Mouse (Mus musculus) brain, embryonic 18.5 days (tissue): ENCODE data around the gene 1700030K09Rik.

Experiments
- DNase-seq: peaks from one replicate; pipeline ENCODE4 v3.0.0-alpha.2; 2012; ENCODE audit warnings: low read depth, low spot score

Gene 1700030K09Rik

DNA sequence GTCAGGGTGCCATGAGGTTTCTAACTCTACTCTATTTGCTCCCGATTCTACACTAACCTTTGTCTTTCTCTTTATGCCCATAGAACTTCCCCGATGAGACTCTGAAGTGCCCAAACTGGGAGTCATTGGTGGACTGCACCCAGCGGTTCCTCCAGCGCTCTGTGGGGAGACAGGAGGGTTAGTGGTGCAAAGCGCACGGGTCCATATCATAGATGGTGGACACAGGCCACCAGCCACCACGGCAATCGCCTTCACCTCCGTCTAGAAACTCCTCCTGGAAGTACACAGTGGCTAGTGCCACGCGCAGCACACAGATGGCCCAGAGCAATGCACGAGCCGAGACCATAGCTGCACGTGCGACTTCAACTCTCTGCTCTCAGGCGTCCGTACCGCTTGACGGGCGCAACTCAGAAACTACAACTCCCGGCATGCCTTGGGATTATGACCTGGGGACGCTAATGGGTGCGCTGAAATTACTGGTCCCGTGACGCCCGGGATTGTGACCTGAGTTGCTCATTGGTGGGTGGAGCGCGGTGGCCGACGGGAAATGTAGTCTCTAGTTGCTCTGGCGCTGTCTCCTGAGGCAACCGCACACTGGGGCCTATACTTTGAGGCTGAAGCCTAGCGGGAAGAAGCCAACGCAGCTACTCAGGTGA is at the start of gene 1700030K09Rik, which contains the start of gene Calr3:
Gene 1700030K09Rik (plus strand): TSS at position 543 of the 656 bp plus-strand sequence.
Gene Calr3 (minus strand): TSS at position 533 of the 656 bp plus-strand sequence.
- DNase-seq: peak; percentile 96

DNA sequence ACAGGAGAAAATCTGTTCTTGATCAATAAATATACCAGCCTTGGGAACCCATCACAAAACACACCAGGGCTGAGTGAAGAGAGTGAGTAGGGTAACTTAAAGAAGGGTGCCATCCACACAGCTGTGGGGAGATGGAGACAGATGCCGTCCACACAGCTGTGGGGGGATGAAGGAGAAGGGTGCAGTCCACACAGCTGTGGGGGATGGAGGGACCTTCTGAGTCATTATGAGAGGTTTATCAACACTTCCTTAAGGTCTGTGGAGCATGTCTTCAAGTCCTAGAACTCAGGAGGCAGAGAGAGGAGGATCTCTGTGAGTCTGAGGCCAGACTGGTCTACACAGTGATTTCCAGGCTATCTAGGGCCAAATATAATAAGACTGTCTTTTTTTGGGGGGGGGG is 42.3 kb upstream of the 1700030K09Rik start:
- no peak for DNase-seq

DNA sequence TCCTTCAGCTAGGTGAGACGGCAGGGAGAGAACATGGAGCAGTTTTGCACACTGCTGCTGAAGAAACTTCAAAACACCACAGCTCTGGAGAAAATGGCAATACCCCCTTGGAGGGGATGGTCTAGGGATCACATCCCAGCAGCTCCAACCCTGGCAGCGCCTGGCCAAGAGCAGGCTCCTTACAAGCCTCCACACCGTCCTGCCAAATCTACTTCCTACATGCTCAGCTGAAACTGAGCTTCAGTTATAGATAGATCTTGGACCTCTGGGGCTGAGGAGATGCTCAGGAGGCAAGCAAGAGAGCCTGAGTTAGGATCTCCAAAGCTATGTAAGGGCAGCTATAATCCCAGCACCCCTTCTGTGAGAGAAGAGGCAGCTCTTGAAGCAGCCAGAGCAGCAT is 40.7 kb upstream of the 1700030K09Rik start:
- no peak for DNase-seq

DNA sequence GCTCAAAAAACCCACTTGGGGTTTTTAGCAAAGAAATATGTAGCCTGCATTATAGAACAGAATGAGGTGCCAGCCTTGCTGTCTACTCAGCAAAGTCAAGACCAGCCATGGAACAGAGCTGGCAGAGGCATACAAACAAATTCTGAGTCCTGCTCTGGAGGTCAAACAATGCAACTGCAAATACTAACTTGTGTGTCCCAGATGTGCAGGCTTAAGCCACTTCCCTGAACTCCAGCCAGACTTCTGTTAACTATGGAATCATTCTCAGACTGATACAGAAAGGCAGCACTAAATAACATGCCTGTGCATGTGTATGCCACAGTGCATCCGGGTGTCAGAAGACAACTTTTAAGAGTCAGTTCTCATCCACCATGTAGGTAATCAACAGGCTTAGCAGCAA is 35.8 kb upstream of the 1700030K09Rik start:
- no peak for DNase-seq

DNA sequence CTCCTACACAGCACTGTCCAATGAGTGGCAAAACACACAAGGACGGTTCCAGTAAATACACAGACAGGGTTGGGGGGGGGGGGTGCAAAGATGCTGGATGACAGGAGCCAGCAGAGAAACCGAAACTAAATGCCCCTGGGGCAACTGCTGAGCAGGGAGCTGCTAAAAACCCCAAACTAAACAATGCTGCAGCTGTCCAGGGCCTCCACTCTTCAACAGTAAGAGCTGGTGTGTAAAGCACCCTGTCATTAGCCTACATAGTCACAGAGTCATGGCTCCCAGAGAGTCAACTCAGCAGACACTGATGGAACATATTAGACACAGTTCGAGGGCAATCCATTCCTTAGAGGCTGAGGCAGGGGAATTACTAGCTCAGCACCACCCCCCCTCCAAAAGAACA is 34.2 kb upstream of the 1700030K09Rik start:
- no peak for DNase-seq

DNA sequence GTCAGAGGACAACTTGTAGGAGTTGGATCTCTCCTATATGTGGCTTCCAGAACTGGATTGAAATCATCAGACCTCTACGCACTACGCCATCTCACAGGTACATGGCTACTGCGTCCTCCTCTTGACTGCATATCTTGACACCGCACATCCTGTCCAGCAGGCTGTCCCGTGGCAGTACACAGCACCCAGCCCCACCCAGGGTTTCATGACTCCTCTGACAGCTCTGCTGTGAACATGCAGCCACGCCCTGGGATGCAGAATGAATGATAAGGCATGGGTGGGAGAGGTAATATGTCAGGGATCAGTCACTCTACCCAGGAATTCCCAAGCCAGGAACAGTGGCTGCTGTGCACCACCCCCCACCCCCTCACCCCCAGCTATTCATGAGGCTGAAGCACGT is 29.8 kb upstream of the 1700030K09Rik start:
- DNase-seq: no peak

DNA sequence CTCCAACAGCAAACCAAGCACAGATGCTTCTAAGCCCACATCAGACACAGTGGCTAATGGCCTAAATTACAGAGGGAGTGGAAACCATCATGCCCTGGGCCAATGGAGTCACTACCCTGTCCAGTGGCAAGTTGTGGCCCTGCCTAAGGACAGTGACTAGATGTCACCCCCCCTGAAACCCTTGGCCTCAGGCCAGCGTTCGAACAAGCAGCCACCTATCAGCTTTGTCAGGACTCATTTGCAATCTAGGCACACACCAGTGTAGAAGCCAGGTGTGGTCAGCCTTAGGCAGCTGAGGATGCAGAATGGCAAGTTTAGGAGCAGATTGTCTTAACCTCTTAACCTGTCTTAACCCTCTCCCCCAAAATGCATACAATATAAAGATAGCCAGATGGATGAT is 28.4 kb upstream of the 1700030K09Rik start:
- DNase-seq: no peak

DNA sequence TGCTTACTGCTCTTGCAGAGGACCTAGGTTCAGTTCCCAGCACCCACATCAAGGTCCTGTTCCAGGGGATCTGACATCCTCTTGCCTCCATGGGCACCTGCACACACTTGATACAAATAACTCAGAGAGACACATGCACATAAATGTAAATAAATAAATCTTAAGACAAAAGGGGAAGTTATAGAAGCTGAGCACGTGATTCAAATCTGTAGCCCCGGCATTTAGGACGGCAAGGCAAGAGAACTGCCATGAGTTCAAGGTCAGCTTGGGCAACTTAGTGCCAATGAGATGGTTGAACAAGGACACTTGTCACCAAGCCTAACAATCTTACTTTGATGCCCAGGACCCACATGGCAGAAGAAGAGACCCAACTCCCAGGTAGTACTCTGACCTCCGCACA is 25.6 kb upstream of the 1700030K09Rik start:
- DNase-seq: no peak

DNA sequence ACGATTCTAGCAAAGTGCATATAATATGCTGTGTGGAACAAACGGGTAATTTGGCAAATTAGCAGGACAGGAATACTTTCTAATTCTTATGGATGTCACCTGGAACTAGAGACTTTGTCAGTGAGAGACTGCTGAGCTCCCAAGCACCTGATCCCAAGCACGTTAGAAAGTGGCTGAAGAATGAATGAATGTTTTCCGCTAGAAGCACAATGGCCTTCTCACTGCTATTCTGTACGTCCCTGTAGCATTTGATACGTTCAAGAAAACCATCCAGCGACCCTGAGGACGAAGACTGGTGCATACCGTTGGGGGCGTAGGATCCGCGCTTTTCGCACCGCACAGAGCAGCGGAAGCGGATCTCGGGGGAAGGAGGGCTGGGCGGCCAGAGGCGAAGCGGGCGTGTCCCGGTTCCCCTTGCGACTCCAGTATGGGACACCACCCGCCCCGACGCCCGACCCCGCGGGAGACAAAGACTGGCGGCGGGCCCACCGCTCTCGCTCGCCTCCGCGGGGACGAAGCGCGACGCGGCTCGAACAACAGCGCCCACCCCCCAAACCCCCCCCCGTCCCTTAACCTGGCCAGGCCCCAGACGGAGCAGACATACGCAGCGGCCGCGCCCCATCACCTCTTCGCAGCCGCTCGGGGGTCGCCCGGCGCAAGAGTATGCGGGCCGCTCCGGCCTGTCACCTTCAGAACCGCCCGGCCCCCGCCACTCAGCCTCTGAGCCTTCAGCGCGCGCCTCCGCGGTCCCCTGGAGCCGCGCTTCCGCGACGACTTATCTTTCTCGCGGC is 22.9 kb upstream of the 1700030K09Rik start:
- peak; percentile 8 for DNase-seq

DNA sequence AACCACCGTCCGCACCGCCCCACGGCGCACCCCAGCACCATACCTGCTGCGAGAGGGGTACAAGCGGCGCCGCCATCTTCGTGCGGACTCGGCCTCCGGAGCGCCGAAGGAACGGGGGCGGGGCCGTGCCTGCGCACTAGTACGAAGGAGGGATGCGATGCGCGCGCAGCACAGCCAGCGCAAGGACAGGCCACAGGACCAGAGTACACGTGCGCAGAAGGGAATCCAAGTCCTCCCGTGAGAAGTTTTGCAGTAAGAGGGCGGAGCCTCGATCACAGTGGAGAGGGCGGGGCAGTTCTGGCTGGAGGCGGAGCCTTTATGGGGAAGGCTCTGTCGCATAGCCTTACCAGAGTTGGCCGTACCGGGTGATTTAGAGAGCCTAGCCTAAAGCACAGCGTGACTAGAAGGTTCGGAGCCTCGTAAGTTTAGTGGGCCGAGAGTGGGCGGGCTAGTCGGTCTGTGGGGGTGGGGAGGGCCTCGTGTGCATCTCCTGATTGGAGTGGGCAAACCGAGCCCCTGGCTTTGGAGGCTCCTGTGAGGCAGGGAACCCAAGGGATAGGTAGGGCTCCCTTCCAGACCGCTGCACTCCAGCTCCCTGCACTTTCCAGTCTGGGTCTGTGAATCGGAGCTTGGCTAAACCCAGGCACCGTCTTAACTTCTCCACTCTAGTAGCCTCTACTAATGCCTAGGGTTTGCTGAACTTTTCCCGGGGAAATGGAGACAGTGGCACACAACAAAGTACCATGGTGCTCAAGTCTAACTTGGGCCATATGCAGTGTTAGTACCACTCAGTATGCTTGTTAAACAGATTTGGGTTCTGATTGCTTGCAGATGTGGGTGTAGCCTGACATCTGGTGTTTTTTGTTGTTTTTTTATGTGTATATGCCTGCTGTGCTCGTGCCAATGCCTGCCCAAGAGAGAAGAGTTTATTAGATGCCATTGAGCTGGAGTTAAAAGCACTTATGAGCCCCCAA is 22.0 kb upstream of the 1700030K09Rik start, which contains the start of gene Eps15l1:
Gene Eps15l1 (minus strand): TSS at position 99 of the 974 bp plus-strand sequence.
- DNase-seq: peak; percentile 95

DNA sequence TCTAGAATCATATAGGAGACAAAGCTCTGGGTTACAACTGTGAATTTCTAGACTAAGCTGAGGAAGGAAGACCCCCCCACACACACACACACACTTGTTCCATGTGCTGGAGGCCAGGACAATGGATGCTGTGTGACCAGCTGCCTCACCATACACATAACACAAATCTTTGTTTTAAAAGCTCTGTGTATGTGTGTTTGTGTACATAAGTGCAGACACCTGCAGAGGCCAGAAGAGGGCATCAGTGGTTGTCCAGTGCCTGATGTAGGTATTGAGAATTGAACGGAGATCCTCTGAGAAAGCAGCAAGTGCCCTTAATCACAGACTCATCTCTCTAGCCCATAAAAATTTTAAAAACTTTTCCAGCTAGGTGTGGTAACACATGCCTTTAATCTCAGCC is 20.8 kb upstream of the 1700030K09Rik start:
- no peak for DNase-seq

DNA sequence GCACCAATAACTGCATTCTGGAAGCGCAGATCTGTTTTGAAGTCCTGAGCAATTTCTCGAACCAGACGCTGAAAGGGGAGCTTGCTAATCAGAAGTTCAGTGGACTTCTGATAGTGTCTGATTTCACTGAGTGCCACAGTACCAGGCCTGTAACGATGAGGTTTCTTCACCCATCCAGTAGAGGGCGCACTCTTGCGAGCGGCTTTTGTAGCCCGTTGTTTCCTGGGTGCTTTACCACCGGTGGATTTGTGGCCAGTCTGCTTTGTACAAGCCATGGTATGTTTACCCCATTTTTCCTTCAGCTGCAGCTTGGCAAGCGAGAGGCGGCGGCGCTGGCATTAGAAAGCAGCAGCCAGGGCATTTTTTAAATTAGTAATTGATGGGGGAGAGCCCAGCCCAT is 14.0 kb upstream of the 1700030K09Rik start:
- no peak for DNase-seq

DNA sequence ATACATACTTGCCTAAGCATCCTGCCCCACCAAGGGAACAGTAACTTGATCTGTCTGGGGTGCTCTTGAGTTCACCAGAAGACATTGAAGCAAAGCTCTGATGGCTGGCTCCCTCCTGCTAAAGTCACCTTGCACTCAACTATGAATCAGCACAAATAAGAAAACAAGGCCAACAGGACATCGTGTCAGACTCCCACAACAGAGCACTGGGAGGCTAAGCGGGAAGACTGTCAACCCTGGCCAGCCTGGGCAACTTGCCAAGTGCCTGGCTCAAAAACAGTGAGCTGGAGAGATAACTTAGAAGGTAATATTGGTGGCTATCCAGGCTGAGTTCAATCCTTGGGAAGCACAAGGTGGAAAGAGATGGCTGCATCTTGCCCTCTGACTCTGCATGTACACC is 8.7 kb upstream of the 1700030K09Rik start:
- DNase-seq: no peak

DNA sequence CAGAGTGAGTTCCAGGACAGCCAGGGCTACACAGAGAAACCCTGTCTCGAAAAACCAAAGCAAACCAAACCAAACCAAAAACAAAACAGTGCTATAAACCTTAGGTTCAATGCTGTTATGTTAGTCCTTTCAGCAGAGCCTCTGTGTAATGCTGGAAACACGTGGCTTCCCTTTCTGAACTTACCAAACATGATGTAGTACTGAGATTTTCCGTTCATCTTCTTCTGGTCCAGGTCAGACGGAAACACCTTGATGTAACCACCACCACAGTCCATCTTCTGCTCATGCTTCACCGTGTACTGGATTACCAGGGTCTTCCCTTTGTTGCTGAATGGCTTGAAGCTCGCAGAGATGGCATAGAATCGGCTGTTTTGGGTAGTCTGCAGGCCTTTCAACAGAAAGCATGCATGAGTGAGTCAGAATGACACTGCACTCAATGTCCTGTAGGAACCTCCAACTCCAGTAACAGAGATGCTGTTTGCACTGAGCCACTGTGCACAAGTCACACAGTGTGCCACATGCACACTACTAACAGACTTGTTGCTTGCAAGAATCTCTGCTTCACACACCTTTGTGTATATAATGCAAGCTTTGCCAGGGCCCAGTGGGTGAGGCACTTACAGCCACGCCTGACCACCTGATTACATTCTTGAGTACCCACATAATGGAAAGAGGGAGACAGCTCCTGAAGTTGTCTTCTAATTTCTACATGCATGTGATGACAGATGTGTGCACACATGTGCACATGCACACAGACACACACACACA is 5.2 kb upstream of the 1700030K09Rik start:
- DNase-seq: no peak

DNA sequence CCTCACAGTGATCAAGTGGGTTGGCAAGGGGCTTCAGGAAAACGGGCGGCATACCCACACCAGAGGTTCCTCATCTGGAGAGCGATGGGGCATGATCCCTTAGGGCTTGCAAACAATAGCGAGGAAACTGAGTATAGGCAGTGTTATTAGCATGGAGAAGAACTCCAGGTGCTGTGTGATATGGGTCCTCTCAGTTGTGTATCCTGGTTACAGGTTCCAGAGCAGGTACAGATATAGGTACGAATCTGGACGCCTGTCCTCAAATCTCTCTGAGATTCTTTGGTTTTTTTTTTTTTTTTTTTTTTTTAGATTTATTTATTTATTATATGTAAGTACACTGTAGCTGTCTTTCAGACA is 292 bp downstream of the 1700030K09Rik start:
- DNase-seq: no peak

DNA sequence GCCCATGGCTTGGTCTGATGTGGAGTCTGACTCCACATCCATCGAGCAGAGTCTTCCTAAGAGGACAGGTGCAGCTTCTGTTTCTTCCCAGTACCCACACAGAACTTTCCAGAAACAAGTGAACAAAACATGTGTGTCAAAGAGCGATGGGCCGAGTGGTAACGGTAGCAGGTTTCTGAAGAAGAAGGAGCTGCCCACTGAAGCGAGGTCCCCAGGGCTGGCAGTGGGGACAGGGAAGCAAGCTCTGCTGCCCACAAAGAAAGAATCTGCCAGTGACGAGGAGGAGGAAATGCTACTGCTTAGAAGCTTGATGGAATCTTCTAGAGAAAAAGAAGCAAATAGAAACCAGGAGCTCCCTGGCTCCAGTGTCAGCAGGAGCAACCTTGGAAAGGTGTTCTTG is 1.4 kb downstream of the 1700030K09Rik start:
- DNase-seq: no peak

DNA sequence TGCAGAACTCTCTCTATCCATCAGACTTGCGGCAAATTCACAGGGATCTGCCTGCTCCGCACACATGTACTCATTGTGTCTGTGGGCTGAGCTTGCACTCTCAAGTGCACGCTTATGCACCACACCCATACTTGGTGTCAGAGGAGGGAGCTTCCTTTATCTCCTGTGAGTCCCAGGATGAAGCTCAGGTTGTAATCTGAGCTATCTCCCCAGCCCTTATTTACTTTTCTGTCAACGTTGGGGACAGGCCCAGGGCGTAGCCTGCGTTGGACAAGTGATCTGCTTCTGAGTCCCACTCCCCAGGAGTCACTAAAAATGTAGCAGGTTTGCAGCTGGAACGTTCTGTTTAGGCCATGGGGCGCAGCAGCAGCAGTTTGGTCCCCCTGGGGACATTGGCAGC is 7.8 kb downstream of the 1700030K09Rik start:
- DNase-seq: no peak

DNA sequence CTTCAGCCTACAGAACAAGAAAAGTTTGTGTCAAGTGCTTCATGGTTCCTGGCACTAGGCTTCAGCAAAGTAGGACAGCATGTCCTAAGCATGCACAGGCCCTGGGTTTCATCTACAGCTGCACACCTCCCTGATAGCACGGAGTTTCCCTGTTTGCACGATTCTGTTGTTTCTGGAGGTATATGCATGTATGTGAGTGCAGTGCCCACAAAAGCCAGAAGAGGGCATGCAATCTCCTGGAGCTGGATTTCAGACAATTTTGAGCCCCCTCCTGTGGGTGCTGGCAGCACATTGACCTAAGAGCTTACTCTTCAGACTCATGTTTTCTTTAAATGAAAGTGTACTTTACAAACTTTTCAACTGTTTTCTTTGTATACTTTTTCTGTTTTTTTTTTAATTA is 10.2 kb downstream of the 1700030K09Rik start:
- DNase-seq: no peak

DNA sequence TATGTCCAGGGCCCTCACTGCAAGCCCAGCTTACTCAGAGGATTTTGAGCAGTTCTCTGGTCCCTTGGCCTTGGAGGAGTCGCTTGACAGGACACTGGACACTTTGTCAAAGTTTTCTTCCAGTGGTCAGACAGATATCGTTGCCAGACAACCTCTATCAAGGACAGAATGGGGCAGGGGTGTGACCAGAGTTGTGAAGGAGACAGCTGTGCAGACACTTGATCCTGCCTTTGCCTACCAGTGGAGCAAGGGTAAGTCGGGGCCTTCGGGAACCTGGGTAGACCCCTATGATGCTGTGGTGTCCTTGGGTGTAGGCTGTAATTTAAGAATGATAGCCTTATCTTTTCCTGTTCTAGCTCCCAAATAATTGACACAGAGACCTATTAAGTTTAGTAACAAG is 11.6 kb downstream of the 1700030K09Rik start:
- no peak for DNase-seq

DNA sequence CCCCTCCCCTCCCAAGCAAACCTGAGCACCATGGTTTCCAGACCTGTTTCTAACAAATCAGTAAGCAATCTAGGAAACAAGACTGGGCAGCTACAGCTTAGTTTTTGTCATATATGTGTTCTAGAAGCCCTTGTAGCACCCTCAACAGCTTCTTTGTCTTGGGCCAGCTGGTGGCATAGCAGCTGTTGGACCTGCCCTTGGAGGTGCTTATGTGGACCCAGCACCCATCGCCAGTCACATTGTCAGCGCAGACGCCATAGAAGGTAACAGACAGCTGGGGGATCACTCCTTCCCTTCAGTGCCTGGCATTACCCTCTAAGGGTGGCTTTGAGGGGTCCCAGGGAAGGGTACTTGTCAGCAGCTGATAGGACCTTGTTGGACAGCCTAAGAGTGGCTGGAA is 14.1 kb downstream of the 1700030K09Rik start:
- DNase-seq: no peak

DNA sequence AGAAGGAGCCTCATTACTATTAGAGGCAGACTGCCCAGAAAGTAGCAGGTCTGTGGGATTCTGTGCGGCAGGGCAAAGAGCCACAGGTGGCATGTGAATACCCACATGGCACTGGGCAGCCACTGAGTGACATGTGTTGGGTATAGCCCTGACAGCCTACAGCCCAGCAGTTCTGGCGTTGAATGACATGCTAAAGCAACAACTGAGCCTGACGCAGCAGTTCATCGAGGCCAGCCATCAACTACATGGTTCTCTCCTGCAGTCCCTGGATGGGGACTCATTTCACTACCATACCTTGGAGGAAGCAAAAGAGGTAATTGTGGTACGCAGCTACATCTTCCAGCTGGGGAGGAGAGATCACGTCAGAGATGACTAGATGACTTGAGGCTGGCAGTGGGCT is 14.8 kb downstream of the 1700030K09Rik start:
- DNase-seq: no peak
